Mouse (Mus musculus): ENCODE data around the gene Nav1. TPM values are rescaled to one million over a fixed set of nuclear protein-coding genes. Genes with fewer than 3 reads are reported as not detected.

Nav1 gene
- total RNA-seq, 4 experiments from 2014 or later, result 14.8 to 19.1 (median 15.9) TPM

- no peak for DNase-seq (ENCODE audit: low spot score)
These were observed 158.2 kb downstream of the Nav1 start for GRCm38 (mm10) chr1:135448940-135449339.

GRCm38 (mm10) chr1:135443506-135443905 lies 163.6 kb downstream of the Nav1 start:
- DNase-seq (ENCODE audit: low spot score), result no peak

GRCm38 (mm10) chr1:135441861-135442260 lies 165.2 kb downstream of the Nav1 start:
- no peak for DNase-seq (ENCODE audit: low spot score)

DNA sequence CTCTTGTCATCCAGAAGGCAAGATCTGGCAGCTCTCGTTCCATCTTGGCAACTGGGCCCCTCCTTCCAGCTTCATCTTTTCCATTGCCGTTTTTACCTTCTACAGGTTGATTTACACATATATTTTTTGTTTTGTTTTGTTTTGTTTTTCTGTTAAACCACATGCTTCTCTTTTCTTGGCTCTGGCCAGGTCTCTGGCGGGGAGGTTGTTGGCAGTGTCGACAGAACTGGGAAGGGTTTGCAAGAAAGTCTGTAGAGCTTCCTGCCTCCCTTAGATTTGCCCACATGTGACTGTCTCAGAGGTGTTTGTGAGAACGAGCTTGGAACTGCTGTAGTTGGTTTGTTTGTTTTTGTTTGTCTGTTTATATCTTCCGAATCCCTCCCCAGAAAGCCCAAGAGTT lies 166.1 kb downstream of the Nav1 start:
- no peak for DNase-seq (ENCODE audit: low spot score)

DNA sequence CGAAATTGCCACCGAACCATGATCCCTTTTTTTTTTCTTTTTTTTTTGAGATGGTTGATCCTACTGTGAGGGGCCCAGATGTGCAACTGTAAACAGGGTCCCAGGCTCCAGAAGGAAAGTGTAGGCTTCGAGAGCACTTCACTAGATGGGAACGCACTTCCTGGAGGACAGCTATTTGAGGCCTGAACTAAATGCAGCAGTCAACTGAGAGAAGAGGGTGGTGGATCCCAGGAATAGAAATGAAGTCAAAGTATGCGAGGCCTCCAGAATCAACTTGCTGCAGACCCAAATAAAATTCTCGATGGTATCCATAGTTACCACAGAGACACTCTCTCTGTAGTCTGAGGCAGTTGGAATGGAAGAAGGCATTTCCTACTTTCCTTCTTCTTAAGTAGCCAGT lies 168.3 kb downstream of the Nav1 start:
- no peak for DNase-seq (ENCODE audit: low spot score)

DNA sequence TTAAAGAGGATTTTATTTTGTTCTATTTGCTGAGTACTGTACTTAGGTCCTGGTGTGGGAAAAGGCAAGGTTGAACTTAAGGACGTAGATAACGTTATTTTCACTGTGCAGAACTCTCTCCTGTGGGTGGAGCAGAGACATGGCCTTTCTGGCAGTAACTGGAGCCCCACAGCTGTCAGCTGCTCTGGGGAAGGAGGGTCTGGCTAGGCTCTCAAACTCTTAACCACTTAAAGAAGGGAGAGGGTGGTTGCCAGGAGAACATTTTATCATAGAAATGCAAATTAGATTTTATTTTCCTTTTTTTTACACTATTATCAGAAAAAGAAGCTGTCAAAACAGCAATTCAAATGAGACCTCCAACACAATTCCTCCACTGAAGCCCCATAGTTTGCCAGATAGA lies 171.3 kb downstream of the Nav1 start:
- DNase-seq (ENCODE audit: low spot score), result peak; percentile 44

- no peak for DNase-seq (ENCODE audit: low spot score)
These were observed 176.5 kb downstream of the Nav1 start for GRCm38 (mm10) chr1:135430669-135431017.

GRCm38 (mm10) chr1:135429901-135430668 lies 177.0 kb downstream of the Nav1 start, which contains the start of gene Ipo9:
Gene Ipo9, minus strand, starts transcription at chr1:135430499.
- DNase-seq (ENCODE audit: low spot score), result peak; percentile 83

DNA sequence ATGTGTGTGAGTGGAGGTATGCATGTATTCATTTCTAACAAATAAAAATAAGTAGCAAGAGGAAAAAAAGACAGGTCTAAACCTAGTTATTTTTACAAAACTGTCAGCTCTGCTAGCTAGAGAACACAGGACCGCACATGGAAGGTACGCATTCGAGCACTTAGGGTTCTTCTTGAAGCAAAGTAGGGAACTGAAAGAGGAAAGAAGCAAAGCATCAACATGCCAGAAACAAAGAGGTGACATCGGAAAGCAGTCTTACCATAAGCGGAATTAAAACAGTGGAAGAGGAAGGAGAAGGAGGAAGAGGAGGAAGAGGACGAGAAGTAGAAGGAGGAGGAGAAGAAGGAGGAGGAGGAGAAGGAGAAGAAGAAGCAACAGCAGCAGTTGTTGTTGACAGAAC lies 179.7 kb downstream of the Nav1 start:
- no peak for DNase-seq (ENCODE audit: low spot score)

GRCm38 (mm10) chr1:135426645-135427044 lies 180.4 kb downstream of the Nav1 start:
- DNase-seq (ENCODE audit: low spot score), result no peak

- no peak for DNase-seq (ENCODE audit: low spot score)
These were observed 184.3 kb downstream of the Nav1 start for GRCm38 (mm10) chr1:135422772-135423171.

DNA sequence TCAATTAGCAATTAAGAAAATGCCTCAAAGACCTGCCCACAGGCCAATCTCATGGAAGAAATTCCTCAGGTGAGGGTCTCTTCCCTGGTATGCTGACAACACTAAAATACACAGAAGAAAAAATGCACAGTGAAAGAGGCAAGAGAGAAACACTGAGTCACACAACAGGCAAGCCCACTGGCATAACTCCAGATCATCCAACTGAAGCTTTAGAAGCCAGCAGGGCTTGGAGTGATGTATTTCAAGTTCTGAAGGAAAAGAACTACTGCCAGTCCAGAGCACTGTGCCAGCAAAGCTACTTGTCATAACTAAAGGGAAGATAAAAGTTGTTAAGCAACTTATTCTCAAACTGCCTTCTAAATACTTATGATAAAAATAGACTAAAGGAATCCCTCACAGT lies 193.1 kb downstream of the Nav1 start:
- DNase-seq (ENCODE audit: low spot score), result peak; percentile 39

GRCm38 (mm10) chr1:135412130-135412529 lies 195.0 kb downstream of the Nav1 start:
- no peak for DNase-seq (ENCODE audit: low spot score)

- DNase-seq (ENCODE audit: low spot score), result peak; percentile 90
These were observed 196.1 kb downstream of the Nav1 start for GRCm38 (mm10) chr1:135410967-135411366.

GRCm38 (mm10) chr1:135408973-135409372 lies 198.1 kb downstream of the Nav1 start:
- DNase-seq (ENCODE audit: low spot score), result no peak

DNA sequence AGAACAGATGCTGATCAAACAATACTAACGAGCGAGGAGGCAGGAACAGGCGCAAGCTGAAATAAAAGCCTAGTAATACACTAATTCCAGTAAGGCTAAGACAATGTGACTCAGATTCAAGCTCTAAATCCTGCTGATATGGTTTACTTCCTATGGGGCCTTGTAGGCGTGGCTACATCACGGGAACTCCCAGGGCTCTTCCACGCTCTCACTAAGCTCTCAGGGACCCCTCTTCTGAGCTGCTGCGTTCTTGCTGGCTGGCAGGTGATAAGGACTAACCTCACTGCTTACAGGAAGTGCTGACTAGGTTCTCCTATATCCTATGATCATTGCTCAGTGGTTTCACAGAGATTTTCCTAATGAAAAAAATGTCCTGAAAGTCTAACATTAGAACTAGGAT lies 201.7 kb downstream of the Nav1 start:
- DNase-seq (ENCODE audit: low spot score), result no peak

- DNase-seq (ENCODE audit: low spot score), result no peak
These were observed 205.5 kb downstream of the Nav1 start for GRCm38 (mm10) chr1:135401452-135402110.

DNA sequence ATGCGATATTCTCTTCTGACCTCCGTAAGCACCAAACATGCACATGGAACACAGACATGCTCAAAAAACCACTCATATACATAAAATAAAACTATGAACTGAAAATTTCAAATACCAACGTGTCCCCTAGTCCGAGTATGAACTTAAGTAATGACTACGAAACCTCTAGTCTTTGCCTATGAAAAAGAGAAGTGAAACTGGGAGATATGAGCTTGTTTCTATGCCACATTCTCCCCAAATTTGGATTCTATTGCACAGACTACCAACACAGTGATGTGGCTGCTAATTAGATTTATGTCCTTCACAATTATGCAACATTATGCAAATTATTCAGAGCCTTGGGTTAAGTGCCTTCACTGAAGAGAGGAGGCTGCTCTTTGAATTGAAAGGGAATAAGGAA lies 207.6 kb downstream of the Nav1 start:
- DNase-seq (ENCODE audit: low spot score), result no peak

DNA sequence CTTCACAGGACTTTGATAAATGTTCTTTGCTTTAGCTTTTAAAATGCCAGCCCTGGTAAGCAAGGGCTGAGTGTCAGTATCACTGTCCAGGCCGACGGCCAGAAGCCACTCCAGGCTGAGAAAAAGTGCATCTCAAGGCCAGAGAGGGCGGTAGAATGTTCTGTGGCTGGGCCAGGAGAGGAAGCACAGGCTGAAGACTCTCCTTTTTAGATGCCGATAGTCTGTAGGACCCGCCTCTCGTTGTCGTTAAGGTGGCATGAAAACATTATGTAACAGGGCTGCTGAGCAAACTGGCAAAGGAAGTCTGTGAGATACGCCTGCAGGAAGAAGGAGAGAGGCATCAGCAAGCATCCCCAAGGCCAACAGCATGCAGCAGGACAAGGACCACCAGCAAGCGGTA lies 221.9 kb downstream of the Nav1 start:
- no peak for DNase-seq (ENCODE audit: low spot score)

Data from heart, adult 8-10 months (tissue).